Mouse (Mus musculus): Measurements from ENCODE around the gene Thrb. TPM values are rescaled to one million over a fixed set of nuclear protein-coding genes. Genes with fewer than 3 reads are reported as not detected.

The Thrb gene
- polyA plus RNA-seq, 1 experiment from 2014 or later: 0.70 TPM

DNA sequence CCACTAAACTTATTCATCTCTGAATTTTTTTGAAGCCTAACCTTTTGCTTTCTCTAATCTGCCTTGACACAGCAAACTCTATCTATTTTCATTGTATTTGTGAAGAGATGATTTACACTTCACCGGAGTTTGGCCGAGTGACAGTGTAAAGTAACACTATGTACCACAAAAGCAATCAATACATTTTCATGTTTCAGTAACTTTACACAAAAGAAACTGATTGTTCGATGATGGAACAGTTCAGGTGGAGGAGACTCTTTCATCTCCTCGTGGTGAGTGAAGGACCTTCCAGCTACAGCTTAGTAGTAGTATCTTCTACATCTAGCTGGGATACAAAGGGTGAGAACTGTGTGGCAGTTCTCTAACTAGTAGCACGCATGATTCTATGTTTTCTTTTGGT, 5.0 kb upstream of the Thrb start:
- ATAC-seq (ENCODE audit: insufficient read depth) (no peak), DNase-seq (no peak)
- H3K9ac ChIP-seq: no peak overlapping the region
- H3K9me3 ChIP-seq (ENCODE audit: low read depth, low read length): no peaks in the 10 kb centered on the region
- no peaks in the 10 kb centered on the region for H3K4me1 ChIP-seq (ENCODE audit: insufficient read depth)
- no peaks in the 10 kb centered on the region for H3K36me3 ChIP-seq (ENCODE audit: insufficient read depth)
- H3K4me3 ChIP-seq (ENCODE audit: low read depth, low read length): no peak overlapping the region
- H3K27me3 ChIP-seq (ENCODE audit: insufficient read depth, low read length): peaks cover 10% of the 10 kb centered on the region
- H3K4me2 ChIP-seq: no peak overlapping the region
- H3K27ac ChIP-seq (ENCODE audit: low read depth): no peak overlapping the region
- WGBS: 71% methylated on average over 5 of the region's 5 CpGs
- no peak for TF ChIP-seq CTCF (IDR thresholded peaks at IDR 0.05; ENCODE audit: low read depth)

DNA sequence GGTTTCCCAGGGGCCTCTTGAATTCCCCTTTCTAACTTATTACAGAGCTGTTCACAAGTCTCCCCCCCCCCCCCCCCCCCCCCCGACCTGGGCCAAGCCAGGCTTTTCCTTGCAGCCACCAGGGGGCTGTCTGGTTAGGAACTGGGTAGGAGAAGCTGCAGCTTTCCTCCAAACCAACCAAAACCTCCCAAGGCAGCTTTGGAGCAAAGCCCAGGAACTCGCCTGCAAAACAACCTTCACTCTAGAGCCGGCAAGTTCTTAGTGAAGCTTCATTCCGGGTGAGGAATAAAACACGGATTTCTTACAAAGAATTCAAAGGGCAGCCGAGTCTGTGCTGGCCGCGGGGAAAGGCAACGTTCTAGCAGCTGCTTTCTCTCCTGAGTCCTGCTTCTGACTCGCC, 1.0 kb upstream of the Thrb start:
- Histone ChIP-seq H3K27ac (ENCODE audit: low read depth) (no peak overlapping the region), H3K9me3 (ENCODE audit: low read depth, low read length) (no peaks in the 10 kb centered on the region), H3K27me3 (ENCODE audit: insufficient read depth, low read length) (peaks cover 37% of the 10 kb centered on the region), H3K36me3 (ENCODE audit: insufficient read depth) (no peaks in the 10 kb centered on the region), H3K4me3 (ENCODE audit: low read depth, low read length) (peak overlapping the region; percentile 61), H3K4me1 (ENCODE audit: insufficient read depth) (no peaks in the 10 kb centered on the region), H3K9ac (peak overlapping the region; percentile 3; the same call in 1 of the 2 replicates), H3K4me2 (peak overlapping the region; percentile 97)
- peak; percentile 66 for TF ChIP-seq CTCF (IDR thresholded peaks at IDR 0.05; ENCODE audit: low read depth)
- WGBS: 0% methylated on average over 9 of the region's 10 CpGs
- ATAC-seq (ENCODE audit: insufficient read depth): peak; percentile 62
- peak; percentile 91 for DNase-seq

DNA sequence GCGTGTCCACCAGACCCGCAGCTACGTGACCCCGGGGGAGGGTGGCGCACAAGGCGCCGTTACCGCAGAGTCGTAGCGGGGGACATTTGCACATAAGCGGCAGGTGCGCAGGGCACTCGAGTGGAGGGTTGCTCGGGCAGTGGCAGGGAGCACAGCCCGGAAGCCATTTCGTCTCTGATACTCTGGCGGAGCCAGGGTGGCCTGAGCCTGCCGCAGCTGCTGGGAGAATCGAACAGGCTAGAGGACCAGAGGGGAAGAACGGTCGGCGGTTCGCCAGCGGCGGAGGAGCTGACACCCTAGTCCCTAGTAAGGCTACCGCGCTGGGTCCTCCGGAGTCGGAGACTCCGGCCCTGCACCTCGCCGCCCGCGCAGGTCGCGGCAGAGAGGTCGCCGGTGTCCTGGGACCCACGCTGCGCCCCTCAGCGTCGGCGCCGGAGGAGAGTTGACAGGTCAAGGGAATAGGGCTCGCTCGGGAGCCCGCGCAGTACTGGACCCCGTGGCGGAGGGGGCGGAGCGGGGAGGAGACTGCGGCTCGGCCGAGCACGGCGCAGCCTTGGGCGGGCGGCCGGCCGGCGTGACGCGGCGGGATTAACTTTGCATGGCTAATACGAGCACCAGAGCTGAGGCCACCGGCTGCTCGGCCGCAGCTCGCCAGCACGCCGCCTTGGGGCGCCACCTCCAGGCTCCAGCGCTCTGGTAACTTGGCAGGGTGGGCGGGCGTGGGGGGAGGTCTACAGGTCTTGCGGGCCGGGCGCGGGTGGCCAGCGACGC, 453 bp downstream of the Thrb start:
- no peak overlapping the region for H3K27ac ChIP-seq (ENCODE audit: low read depth)
- peak; percentile 80 for DNase-seq
- WGBS: under 1% methylated on average over 82 of the region's 82 CpGs
- peak overlapping the region; percentile 52 for H3K9ac ChIP-seq
- peak overlapping the region; percentile 61 for H3K4me3 ChIP-seq (ENCODE audit: low read depth, low read length)
- ATAC-seq (ENCODE audit: insufficient read depth): peak; percentile 96
- H3K36me3 ChIP-seq (ENCODE audit: insufficient read depth): no peaks in the 10 kb centered on the region
- peak overlapping the region; percentile 97 for H3K4me2 ChIP-seq
- H3K4me1 ChIP-seq (ENCODE audit: insufficient read depth): no peaks in the 10 kb centered on the region
- H3K27me3 ChIP-seq (ENCODE audit: insufficient read depth, low read length): peaks cover 37% of the 10 kb centered on the region
- H3K9me3 ChIP-seq (ENCODE audit: low read depth, low read length): no peaks in the 10 kb centered on the region
- no peak for TF ChIP-seq CTCF (IDR thresholded peaks at IDR 0.05; ENCODE audit: low read depth)

DNA sequence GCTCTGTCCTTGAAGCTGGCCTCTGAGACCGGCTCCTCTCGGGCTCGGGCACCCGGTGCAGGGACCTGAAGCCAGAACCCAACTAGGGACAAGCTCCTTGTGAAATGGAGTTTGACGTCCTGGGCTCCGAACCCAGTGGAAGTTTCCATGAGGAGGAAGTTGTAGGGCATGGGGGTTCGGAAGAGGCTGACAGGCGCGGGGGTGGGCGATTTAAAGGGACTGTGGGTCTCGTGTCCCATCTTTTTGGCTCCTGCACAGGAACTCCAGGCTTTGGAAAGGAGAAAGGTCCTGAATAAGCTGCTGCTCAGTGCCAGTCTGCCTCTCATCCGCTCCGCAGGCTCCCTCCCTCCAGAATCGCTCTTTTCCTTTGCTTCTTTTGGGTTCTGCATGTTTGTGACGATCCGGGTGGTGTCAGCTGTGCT, 1.1 kb downstream of the Thrb start:
- peak overlapping the region; percentile 52 for H3K9ac ChIP-seq
- H3K4me3 ChIP-seq (ENCODE audit: low read depth, low read length): peak overlapping the region; percentile 61
- no peaks in the 10 kb centered on the region for H3K9me3 ChIP-seq (ENCODE audit: low read depth, low read length)
- no peak for TF ChIP-seq CTCF (IDR thresholded peaks at IDR 0.05; ENCODE audit: low read depth)
- H3K4me1 ChIP-seq (ENCODE audit: insufficient read depth): no peaks in the 10 kb centered on the region
- WGBS: under 1% methylated on average over 16 of the region's 16 CpGs
- H3K4me2 ChIP-seq: peak overlapping the region; percentile 97
- peaks cover 37% of the 10 kb centered on the region for H3K27me3 ChIP-seq (ENCODE audit: insufficient read depth, low read length)
- no peak overlapping the region for H3K27ac ChIP-seq (ENCODE audit: low read depth)
- DNase-seq (peak; percentile 39), ATAC-seq (ENCODE audit: insufficient read depth) (peak; percentile 5)
- H3K36me3 ChIP-seq (ENCODE audit: insufficient read depth): no peaks in the 10 kb centered on the region

DNA sequence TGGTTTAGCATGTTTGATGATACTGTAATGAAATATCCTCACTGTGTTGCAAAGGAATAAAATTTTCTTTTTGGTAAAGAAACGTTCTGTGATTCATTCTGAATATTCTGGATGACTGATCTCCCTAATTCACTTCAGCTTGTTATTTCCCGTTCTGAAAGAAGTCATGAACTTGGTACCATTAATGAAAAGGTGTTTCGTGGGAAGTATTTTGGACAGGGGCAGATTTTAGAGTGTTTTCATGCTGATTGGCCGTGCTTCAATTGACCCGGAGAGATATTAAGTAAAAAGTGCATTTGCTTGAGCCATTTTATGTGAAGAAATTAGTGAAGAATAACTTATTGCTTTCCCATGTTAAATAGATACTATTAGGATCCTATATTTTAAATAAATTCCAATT, 2.0 kb downstream of the Thrb start:
- H3K36me3 ChIP-seq (ENCODE audit: insufficient read depth): no peaks in the 10 kb centered on the region
- ATAC-seq (ENCODE audit: insufficient read depth) (no peak), DNase-seq (no peak)
- no peak overlapping the region for H3K9ac ChIP-seq
- no peaks in the 10 kb centered on the region for H3K4me1 ChIP-seq (ENCODE audit: insufficient read depth)
- TF ChIP-seq CTCF (IDR thresholded peaks at IDR 0.05; ENCODE audit: low read depth): no peak
- H3K27me3 ChIP-seq (ENCODE audit: insufficient read depth, low read length): peaks cover 37% of the 10 kb centered on the region
- no peak overlapping the region for H3K4me2 ChIP-seq
- H3K27ac ChIP-seq (ENCODE audit: low read depth): no peak overlapping the region
- no peaks in the 10 kb centered on the region for H3K9me3 ChIP-seq (ENCODE audit: low read depth, low read length)
- H3K4me3 ChIP-seq (ENCODE audit: low read depth, low read length): no peak overlapping the region
- 44% methylated on average over 5 of the region's 5 CpGs for WGBS

DNA sequence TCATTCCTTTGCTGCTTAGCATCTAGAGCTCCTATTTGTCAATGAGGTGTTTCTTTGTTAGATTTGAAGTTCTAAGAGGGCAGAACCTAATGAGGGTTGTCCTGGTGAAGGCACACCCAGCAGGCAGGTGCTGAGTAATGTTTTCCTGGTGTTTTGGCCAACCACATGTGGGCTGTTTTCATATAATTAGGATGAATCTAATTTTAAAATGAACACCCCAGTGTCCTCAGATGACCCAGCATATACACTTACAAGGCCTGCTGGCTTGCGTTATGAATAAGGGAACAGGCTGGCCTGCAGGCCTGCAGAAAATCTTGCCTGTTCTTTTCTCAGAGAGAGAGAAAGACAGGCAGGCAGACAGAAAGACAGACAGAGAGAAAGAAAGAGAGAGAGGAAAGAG, 14.3 kb downstream of the Thrb start:
- DNase-seq (no peak), ATAC-seq (ENCODE audit: insufficient read depth) (no peak)
- 77% methylated on average over 1 of the region's 1 CpGs for WGBS
- Histone ChIP-seq H3K36me3 (ENCODE audit: insufficient read depth) (no peaks in the 10 kb centered on the region), H3K9me3 (ENCODE audit: low read depth, low read length) (no peaks in the 10 kb centered on the region), H3K27ac (ENCODE audit: low read depth) (no peak overlapping the region), H3K4me3 (ENCODE audit: low read depth, low read length) (no peak overlapping the region), H3K4me1 (ENCODE audit: insufficient read depth) (no peaks in the 10 kb centered on the region), H3K27me3 (ENCODE audit: insufficient read depth, low read length) (no peaks in the 10 kb centered on the region), H3K4me2 (no peak overlapping the region), H3K9ac (no peak overlapping the region)
- TF ChIP-seq CTCF (IDR thresholded peaks at IDR 0.05; ENCODE audit: low read depth): no peak

DNA sequence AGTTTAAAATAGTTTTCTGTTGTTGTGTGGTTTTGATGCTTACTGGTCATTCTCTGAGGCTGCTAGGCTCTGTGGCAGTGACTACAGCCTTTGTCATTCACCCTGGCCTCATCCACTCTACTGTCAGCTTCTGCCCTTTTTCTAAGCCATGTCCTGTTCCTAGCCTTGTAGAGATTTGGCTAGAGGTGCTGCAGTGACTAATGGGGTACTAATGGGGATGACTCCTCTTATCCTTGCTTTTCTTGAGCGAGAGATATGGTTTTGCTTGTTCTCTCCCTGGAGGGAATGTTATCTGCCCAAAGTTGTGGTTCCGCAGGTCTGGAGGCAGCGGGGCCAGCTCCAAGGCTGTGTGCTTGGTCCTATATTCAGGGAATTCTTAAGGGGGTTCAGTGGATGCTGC, 15.2 kb downstream of the Thrb start:
- TF ChIP-seq CTCF (IDR thresholded peaks at IDR 0.05; ENCODE audit: low read depth): no peak
- ATAC-seq (ENCODE audit: insufficient read depth) (no peak), DNase-seq (no peak)
- no peak overlapping the region for H3K27ac ChIP-seq (ENCODE audit: low read depth)
- no peak overlapping the region for H3K4me3 ChIP-seq (ENCODE audit: low read depth, low read length)
- 58% methylated on average over 3 of the region's 3 CpGs for WGBS
- H3K27me3 ChIP-seq (ENCODE audit: insufficient read depth, low read length): no peaks in the 10 kb centered on the region
- no peak overlapping the region for H3K9ac ChIP-seq
- H3K4me2 ChIP-seq: no peak overlapping the region
- no peaks in the 10 kb centered on the region for H3K36me3 ChIP-seq (ENCODE audit: insufficient read depth)
- H3K9me3 ChIP-seq (ENCODE audit: low read depth, low read length): no peaks in the 10 kb centered on the region
- H3K4me1 ChIP-seq (ENCODE audit: insufficient read depth): no peaks in the 10 kb centered on the region
